Mouse (Mus musculus) left cerebral cortex, adult 11 months (tissue): ENCODE results near the gene Haus8.
"Not testable (repeated sequence)": the region's sequence is repeated elsewhere in the genome, so short reads cannot be mapped to it uniquely, and the experiment has no call there.

Experiments used
- DNase-seq: peaks from one replicate; pipeline ENCODE4 v3.0.0; 2022; ENCODE audit warnings: low spot score

The Haus8 gene

GRCm38 (mm10) chr8:71272286-71273150 lies at the start of gene Haus8, which contains the start of gene Myo9b:
Haus8 (minus strand) TSS chr8:71272934.
Myo9b (plus strand) TSS chr8:71272714.
- peak; percentile 98 for DNase-seq

GRCm38 (mm10) chr8:71319760-71320159 lies 47.0 kb upstream of the Haus8 start:
- DNase-seq, result not testable (repeated sequence)

- not testable (repeated sequence) for DNase-seq
Measured at GRCm38 (mm10) chr8:71318610-71319009, 45.9 kb upstream of the Haus8 start.

DNA sequence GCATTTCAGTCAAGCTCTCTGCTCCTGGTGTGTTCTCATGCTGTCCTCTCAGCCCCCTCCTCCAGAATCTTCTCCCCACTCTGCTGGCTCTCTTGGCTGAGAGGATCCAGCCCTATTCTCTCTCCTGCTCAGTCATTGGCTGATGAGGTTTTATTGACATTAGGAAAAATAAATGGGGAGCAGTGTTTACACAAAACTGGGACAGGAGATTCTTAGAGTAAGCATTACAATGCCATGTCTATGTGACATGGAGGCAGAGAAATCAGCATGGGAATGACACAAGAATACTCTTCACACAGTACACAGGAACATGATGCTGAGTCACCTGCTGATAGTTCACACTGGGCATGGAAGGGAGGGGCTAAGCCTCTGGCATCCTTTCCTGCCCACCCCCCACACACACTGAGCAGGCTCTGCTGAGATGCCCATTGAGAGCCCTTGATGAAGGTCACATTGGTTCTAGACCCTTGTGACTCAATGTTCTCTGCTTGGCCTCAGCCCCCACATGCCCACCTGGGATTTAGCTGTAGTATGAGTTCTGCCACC lies 43.8 kb upstream of the Haus8 start:
- DNase-seq, result no peak

GRCm38 (mm10) chr8:71315972-71316371 lies 43.2 kb upstream of the Haus8 start:
- no peak for DNase-seq

DNA sequence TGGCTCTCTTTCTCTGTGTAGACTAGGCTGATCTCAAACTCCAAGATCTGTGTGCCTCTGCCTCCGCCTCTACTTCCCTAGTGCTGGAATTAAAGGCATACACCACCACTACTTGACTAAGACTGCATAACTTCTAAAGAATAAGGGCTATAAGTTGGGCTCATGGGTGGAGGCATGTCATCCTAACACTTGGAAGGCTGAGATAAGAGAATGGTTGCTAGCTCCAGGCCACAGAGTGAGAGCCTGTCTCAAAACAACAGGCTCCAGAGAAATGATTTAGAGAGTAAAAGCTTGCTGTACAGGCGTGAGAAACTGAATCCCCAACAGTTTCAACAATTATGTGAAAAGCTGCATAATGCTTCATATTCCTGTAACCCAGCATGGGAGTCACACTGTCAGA lies 41.2 kb upstream of the Haus8 start:
- DNase-seq, result no peak

DNA sequence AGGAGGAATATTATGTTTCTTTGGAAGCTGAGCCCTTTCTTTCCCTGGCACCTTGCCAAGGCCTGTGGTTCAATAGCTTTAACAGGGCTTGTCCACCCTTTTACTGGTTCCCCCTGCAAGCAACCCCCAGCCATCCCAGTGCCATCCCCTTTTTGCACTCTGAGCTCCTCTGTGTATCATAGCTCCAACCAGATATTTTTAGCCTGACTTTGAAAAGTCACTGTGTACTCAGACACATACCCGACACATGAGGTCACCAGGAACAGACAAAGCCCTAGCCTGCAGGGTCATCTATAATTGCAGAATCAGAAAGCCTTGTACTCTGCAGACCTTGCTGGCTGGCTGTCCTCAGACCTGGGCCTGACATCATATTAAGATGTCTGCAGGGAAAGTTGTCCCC lies 40.0 kb upstream of the Haus8 start:
- no peak for DNase-seq

- no peak for DNase-seq
Measured at GRCm38 (mm10) chr8:71310446-71310845, 37.7 kb upstream of the Haus8 start.

GRCm38 (mm10) chr8:71307913-71308312 lies 35.2 kb upstream of the Haus8 start:
- no peak for DNase-seq

GRCm38 (mm10) chr8:71307371-71307770 lies 34.6 kb upstream of the Haus8 start:
- no peak for DNase-seq

DNA sequence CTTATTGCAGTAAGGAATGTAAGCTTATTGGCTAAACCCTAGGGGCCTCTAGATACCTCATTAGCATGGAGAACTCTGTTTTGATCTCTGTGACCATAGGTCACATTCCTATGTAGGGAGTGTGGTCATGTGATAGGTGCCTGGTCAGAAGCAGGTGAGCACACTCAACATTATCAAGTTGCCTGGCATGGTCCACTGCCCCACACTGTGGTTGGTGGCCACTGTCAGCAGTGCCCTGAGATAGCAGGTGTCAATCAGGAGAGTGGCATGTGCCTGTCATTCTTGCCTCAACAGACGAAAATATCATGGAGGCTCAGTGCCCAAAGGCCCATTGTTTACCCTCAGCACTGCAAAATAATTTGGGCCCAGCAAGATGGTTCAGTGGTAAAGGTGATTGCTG lies 33.3 kb upstream of the Haus8 start:
- DNase-seq, result no peak

GRCm38 (mm10) chr8:71303632-71304031 lies 30.9 kb upstream of the Haus8 start:
- DNase-seq, result no peak

DNA sequence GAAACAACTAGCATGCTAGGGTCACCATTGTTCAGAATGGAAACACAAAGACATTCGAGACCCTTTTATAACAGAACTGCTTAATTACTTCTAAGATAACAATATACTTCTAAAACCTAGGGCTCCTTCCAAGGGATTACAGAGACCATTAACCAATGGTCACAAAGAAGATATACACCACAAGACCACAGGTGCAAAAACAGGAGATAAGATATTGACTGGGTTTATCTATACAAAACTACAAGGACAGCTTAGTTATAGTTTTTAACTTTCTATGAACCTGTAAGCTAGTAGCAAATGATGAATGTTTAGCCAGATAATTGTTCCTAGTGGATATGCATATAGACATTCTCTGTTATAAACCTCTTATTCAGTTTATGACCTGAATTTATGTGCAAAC lies 30.1 kb upstream of the Haus8 start:
- DNase-seq, result no peak

DNA sequence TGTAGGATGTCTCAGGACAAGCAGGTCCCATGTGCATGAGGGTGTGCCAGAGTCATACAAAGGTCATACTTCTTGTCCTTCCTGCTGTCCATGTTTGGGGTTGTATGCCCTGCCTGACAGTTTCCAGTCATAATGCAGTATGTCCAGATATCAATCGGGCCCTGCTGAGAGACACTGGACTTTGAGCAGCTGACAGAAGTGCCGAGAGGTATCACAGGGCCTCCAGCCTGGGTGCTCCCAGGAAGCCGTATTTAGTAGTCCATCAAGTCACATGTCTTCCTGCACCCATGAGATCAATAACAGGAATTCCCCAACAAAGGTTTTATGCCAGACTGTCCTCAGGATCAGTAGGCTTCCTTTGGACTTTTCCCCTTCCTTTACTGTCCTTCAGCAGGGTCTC lies 27.0 kb upstream of the Haus8 start:
- DNase-seq, result no peak

GRCm38 (mm10) chr8:71297439-71297838 lies 24.7 kb upstream of the Haus8 start:
- DNase-seq, result no peak

GRCm38 (mm10) chr8:71296784-71297183 lies 24.1 kb upstream of the Haus8 start:
- DNase-seq, result no peak

DNA sequence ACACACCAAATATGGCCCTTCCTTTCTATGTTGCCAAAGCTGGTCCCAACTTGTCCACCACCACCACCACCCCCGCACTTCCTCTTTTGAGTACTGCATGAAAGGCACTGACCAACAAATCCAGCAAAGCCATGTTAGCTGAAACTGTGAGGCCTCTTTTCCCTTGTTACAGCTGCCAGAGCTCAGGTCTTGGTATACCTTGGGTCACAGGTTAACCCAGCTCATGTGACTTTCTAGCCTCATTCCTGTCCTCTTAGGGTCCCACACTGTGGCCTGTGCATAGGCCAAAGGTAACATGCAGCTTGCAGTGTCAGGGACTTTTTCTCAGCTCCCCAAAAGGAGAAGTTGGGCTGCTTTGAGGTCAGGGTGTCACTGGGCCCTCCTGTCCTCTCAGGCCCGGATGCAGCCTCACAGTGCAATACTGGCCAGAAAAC lies 23.5 kb upstream of the Haus8 start:
- no peak for DNase-seq

DNA sequence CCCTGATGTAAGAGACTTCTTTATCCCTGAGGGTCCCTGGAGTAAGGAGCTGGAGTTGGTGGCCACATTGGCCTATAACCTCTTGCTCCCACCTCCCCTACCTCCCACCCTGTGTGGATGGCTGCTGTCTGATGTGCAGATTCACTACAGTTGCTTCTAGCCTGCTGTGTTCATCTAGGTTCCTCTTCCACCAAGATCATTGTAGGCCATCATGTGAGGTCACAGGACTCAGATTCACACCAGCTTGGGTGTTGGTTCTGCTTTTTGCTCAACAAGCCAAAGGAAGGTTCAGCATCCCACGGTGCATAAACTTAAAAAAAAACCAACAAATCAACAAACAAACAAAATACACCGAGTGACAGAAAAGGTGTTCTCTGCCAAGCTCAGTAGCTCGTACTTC lies 21.2 kb upstream of the Haus8 start:
- not testable (repeated sequence) for DNase-seq

DNA sequence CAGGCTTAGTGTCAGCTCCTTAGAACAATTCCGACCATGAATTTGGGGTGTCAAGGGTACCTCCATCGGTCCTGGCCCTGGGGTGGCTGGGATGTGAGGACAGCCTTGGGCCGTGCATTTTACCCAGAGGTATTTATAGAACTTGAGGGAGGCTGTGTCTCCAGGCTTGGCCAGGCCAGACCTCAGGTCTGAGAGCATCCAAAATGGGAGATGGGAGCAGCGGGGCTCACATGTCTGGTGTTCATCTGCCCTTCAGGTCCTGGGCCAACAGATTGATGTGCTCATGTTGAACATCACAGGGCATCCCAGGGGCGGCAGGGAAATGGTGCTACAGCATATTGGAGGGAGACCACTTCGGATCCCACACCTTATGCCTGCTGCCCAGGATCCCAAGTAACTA lies 18.6 kb upstream of the Haus8 start:
- DNase-seq, result no peak

- no peak for DNase-seq
Measured at GRCm38 (mm10) chr8:71290911-71291310, 18.2 kb upstream of the Haus8 start.

GRCm38 (mm10) chr8:71290211-71290610 lies 17.5 kb upstream of the Haus8 start:
- DNase-seq, result no peak

GRCm38 (mm10) chr8:71289098-71289497 lies 16.4 kb upstream of the Haus8 start:
- DNase-seq, result no peak

GRCm38 (mm10) chr8:71288441-71288949 lies 15.8 kb upstream of the Haus8 start:
- no peak for DNase-seq
